Mouse (Mus musculus): ENCODE results near the gene Fam78a. TPM values are rescaled to one million over a fixed set of nuclear protein-coding genes. Genes with fewer than 3 reads are reported as not detected.

The Fam78a gene
- total and polyA plus RNA-seq, 3 experiments = 0.07 to 0.47 (median 0.21) TPM

- H3K9ac ChIP-seq (ENCODE audit: insufficient read depth, low read depth) = no peak overlapping the region
- H3K9me3 ChIP-seq (replicated peaks; ENCODE audit: low read length) = no peaks in the 10 kb centered on the region
- no peaks in the 10 kb centered on the region for H3K79me2 ChIP-seq (replicated peaks; ENCODE audit: control insufficient read depth, extremely low read depth, insufficient read depth, poor library complexity, severe bottlenecking)
- H3K4me2 ChIP-seq (ENCODE audit: insufficient read depth, low read depth, poor library complexity, severe bottlenecking) = no peak overlapping the region
- no peak for DNase-seq (ENCODE audit: extremely low read depth)
- H3K27ac ChIP-seq (ENCODE audit: insufficient read depth, low read depth) = no peak overlapping the region
- dilution Hi-C loops (cut with MboI; ENCODE audit: extremely low pct_ligation_motif_present, extremely low pct_unique_long_range_greater_than_20kb, low sequenced_read_pairs) (no loop called here), in situ Hi-C loops (cut with MboI; ENCODE audit: low pct_ligation_motif_present, low pct_unique_long_range_greater_than_20kb, low sequenced_read_pairs) (no loop called here)
- H3K36me3 ChIP-seq (replicated peaks in 1 of 2; ENCODE audit: control insufficient read depth in 1 of 2, insufficient read depth in 1 of 2, low read length in 1 of 2) = peaks cover 44 to 64% of the 10 kb centered on the region in 2 experiments
- peaks cover 3% of the 10 kb centered on the region for H3K27me3 ChIP-seq (replicated peaks)
- H3K4me3 ChIP-seq (replicated peaks in 1 of 3; ENCODE audit: low read depth in 2 of 3, low read length in 2 of 3, poor library complexity in 1 of 3) = no peak overlapping the region
- TF ChIP-seq POLR2AphosphoS2 (IDR thresholded peaks at IDR 0.05; ENCODE audit: low read depth, low read length) = no peak
- TF ChIP-seq BHLHE40 (IDR thresholded peaks at IDR 0.05; ENCODE audit: low read depth, low read length) = no peak
- no peak for TF ChIP-seq ZNF384 (IDR thresholded peaks at IDR 0.05; ENCODE audit: low read depth, low read length)
- TF ChIP-seq E2F4 (IDR thresholded peaks at IDR 0.05; ENCODE audit: insufficient replicate concordance, low read depth, low read length) = no peak
- TF ChIP-seq MAZ (IDR thresholded peaks at IDR 0.05; ENCODE audit: low read depth, low read length) = no peak
- no peak for TF ChIP-seq UBTF (IDR thresholded peaks at IDR 0.05; ENCODE audit: low read depth, low read length)
- no peaks in the 10 kb centered on the region for H3K4me1 ChIP-seq (ENCODE audit: control insufficient read depth in 1 of 2, insufficient read depth in 2 of 2)
Measured at GRCm38 (mm10) chr2:32051791-32052190, 32.9 kb downstream of the Fam78a start.

GRCm38 (mm10) chr2:32047323-32047722 is 37.3 kb downstream of the Fam78a start:
- dilution Hi-C loops (cut with MboI; ENCODE audit: extremely low pct_ligation_motif_present, extremely low pct_unique_long_range_greater_than_20kb, low sequenced_read_pairs) = no loop called here
- TF ChIP-seq MEF2A (IDR thresholded peaks at IDR 0.05; ENCODE audit: borderline replicate concordance, low read depth, low read length) = no peak
- no peak for TF ChIP-seq HCFC1 (IDR thresholded peaks at IDR 0.05; ENCODE audit: low read depth, low read length)
- no peak for TF ChIP-seq TCF12 (IDR thresholded peaks at IDR 0.05; ENCODE audit: low read depth, low read length)
- no peak for TF ChIP-seq ETS1 (conservative IDR thresholded peaks at IDR 0.05; ENCODE audit: low read depth, low read length)
- TF ChIP-seq KAT2A (IDR thresholded peaks at IDR 0.05; ENCODE audit: insufficient replicate concordance, low read length) = no peak
- TF ChIP-seq ZC3H11A (IDR thresholded peaks at IDR 0.05; ENCODE audit: low read depth, low read length) = no peak
- no peak for TF ChIP-seq MAZ (IDR thresholded peaks at IDR 0.05; ENCODE audit: low read depth, low read length)
- TF ChIP-seq MYC (IDR thresholded peaks at IDR 0.05; ENCODE audit: low read depth, low read length) = no peak
- no peak for TF ChIP-seq POLR2A (IDR thresholded peaks at IDR 0.05; ENCODE audit: low read depth, low read length)
- no peak for TF ChIP-seq NRF1 (IDR thresholded peaks at IDR 0.05; ENCODE audit: low read depth, low read length)
- TF ChIP-seq NELFE (IDR thresholded peaks at IDR 0.05; ENCODE audit: low read depth, low read length) = no peak
- TF ChIP-seq EP300 (IDR thresholded peaks at IDR 0.05; ENCODE audit: low read length) = no peak
- TF ChIP-seq PAX5 (IDR thresholded peaks at IDR 0.05; ENCODE audit: low read length) = no peak
- TF ChIP-seq CTCF (conservative IDR thresholded peaks at IDR 0.05 in 1 of 2, IDR thresholded peaks at IDR 0.05 in 1 of 2; ENCODE audit: low read depth in 2 of 2, low read length in 2 of 2) = no peak
- no peak for TF ChIP-seq SIN3A (IDR thresholded peaks at IDR 0.05; ENCODE audit: low read length)
- no peak for TF ChIP-seq ELF1 (IDR thresholded peaks at IDR 0.05; ENCODE audit: low read depth, low read length)
- no peak for TF ChIP-seq ZKSCAN1 (IDR thresholded peaks at IDR 0.05; ENCODE audit: borderline replicate concordance, low read depth, low read length)
- H3K27me3 ChIP-seq (replicated peaks) = no peaks in the 10 kb centered on the region
- no peaks in the 10 kb centered on the region for H3K9me3 ChIP-seq (replicated peaks; ENCODE audit: low read length)
- in situ Hi-C loops (cut with MboI; ENCODE audit: low pct_ligation_motif_present, low pct_unique_long_range_greater_than_20kb, low sequenced_read_pairs) = no loop called here
- no peak overlapping the region for H3K4me2 ChIP-seq (ENCODE audit: insufficient read depth, low read depth, poor library complexity, severe bottlenecking)
- peaks cover 63 to 90% of the 10 kb centered on the region in 2 experiments for H3K36me3 ChIP-seq (replicated peaks in 1 of 2; ENCODE audit: control insufficient read depth in 1 of 2, insufficient read depth in 1 of 2, low read length in 1 of 2)
- no peak overlapping the region for H3K9ac ChIP-seq (ENCODE audit: insufficient read depth, low read depth)
- no peak overlapping the region for H3K27ac ChIP-seq (ENCODE audit: insufficient read depth, low read depth)
- H3K4me3 ChIP-seq (replicated peaks in 1 of 3; ENCODE audit: low read depth in 2 of 3, low read length in 2 of 3, poor library complexity in 1 of 3) = no peak overlapping the region
- no peaks in the 10 kb centered on the region for H3K79me2 ChIP-seq (replicated peaks; ENCODE audit: control insufficient read depth, extremely low read depth, insufficient read depth, poor library complexity, severe bottlenecking)
- no peak for DNase-seq (ENCODE audit: extremely low read depth)
- H3K4me1 ChIP-seq (ENCODE audit: control insufficient read depth in 1 of 2, insufficient read depth in 2 of 2) = no peaks in the 10 kb centered on the region
